Mouse (Mus musculus): ENCODE results near the gene Best2. TPM values are rescaled to one million over a fixed set of nuclear protein-coding genes. Genes with fewer than 3 reads are reported as not detected.
A peak's percentile ranks its signal among the peaks of the same experiment; 100 is the strongest.

Best2 gene
- 0.29 and 0.38 TPM in 2 replicates for polyA plus RNA-seq (2014; fragmentation: Nextera tagmentation; extraction: Ambion mirVana)

DNA sequence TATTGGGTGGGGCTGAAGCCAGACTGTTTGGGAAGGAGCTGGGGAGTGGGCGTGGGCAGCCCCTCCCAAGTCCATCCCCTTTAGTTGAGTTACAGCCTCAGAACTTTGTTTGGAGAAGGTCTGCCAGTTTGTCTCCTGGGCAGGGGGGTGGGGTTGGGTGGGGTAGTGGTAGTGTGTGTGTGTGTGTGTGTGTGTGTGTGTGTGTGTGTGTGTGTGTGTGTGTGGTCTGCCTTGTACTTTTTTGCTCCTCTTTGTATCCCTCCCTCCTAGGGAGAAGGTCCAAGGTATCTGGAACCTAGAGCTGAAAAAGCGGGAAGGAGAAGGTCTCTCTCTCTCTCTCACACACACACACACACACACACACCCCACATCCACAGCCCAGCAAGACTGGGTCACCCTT lies at the start of gene Best2:
TSS of gene Best2 (minus strand) at position 101 of the 400 bp plus-strand sequence.
- no peak within 1 kb of the TSS for H3K27ac ChIP-seq (ENCODE audit: low read length)
- H3K27me3 ChIP-seq (ENCODE audit: control insufficient read depth, insufficient read depth, low read length), result peaks cover 15% of the 10 kb centered on the region
- H3K9ac ChIP-seq (replicated peaks; ENCODE audit: low read depth, low read length), result no peak within 1 kb of the TSS; the same call in 1 of the 2 replicates
- peaks cover 4% of the 10 kb centered on the region; the same call in 1 of the 2 replicates for H3K4me1 ChIP-seq (ENCODE audit: control insufficient read depth, insufficient read depth, low read length)
- WGBS, result 46% methylated on average over 2 of the region's 2 CpGs
- H3K4me2 ChIP-seq (replicated peaks; ENCODE audit: low read depth, low read length), result peak within 1 kb of the TSS; percentile 47
- H3K36me3 ChIP-seq (ENCODE audit: control insufficient read depth, insufficient read depth, low read length), result peaks cover 14% of the 10 kb centered on the region
- no peak for ATAC-seq (ENCODE audit: insufficient number of reproducible peaks, insufficient read depth, low FRiP score, low read depth)
- H3K9me3 ChIP-seq (ENCODE audit: control insufficient read depth, low read depth, low read length), result no peaks in the 10 kb centered on the region
- peak within 1 kb of the TSS; percentile 12; the same call in 1 of the 2 replicates for H3K4me3 ChIP-seq (ENCODE audit: low read depth, low read length)

DNA sequence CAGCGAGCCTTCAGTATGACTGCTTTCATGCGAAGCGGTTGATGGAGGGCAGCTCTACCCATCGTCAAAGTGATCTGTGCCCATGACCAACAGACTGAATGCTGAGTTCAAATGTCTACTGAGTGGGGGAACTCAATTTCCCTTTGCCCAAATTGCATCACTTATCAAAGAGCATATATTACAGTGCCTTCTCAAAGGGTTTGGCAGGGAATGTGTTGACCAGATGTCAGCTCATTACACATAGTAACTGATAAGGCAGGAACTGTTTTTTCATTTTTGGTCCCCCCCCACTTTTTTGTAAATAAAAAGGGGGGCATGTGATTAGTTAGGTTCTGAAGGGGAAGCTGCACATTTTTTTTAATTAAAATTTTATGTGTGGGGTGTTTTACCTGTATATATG lies 48.3 kb upstream of the Best2 start:
- no peak overlapping the region for H3K27ac ChIP-seq (ENCODE audit: low read length)
- peaks cover 9% of the 10 kb centered on the region for H3K36me3 ChIP-seq (ENCODE audit: control insufficient read depth, insufficient read depth, low read length)
- 94% methylated on average over 4 of the region's 4 CpGs for WGBS

DNA sequence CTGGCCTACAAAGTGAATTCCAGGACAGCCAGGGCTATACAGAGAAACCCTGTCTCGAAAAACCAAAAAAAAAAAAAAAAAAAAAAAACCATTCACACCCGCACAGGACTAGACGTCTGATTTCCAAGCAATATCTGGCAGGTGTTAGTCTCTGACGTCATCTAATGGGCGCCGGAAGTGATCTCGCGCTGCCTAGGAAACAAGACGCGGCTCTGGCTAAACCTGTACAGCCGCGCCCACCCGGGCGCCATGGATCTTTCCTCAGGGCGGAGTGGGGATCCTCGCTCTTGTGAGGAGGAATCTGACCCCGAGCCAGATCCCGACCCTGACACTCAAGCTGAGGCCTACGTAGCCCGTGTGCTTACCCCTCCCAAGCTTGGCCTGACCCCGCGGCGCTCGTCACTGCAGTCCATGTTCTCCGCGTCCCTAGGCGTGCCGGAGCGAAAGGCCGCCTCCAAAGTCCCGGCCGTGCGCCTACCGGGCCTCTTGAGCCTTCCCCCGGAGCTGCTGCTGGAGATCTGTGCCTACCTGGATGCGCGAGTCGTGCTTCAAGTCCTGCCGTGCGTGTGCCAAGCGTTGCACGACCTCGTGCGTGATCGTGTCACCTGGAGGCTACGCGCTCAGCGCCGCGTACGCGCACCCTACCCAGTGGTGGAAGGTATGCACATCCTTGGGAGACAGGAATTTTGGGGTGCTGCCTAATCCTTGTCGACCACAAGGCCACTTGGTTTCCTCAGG lies 45.7 kb upstream of the Best2 start, which contains the start of gene Fbxw9:
TSS of gene Fbxw9 (plus strand) at position 177 of the 738 bp plus-strand sequence.
- Histone ChIP-seq H3K27ac (ENCODE audit: low read length) (no peak within 1 kb of the TSS), H3K9ac (replicated peaks; ENCODE audit: low read depth, low read length) (peak within 1 kb of the TSS; percentile 60; the same call in 1 of the 2 replicates), H3K4me3 (ENCODE audit: low read depth, low read length) (peak within 1 kb of the TSS; percentile 82), H3K27me3 (ENCODE audit: control insufficient read depth, insufficient read depth, low read length) (no peaks in the 10 kb centered on the region), H3K4me2 (replicated peaks; ENCODE audit: low read depth, low read length) (peak within 1 kb of the TSS; percentile 92), H3K36me3 (ENCODE audit: control insufficient read depth, insufficient read depth, low read length) (peaks cover 19% of the 10 kb centered on the region), H3K9me3 (ENCODE audit: control insufficient read depth, low read depth, low read length) (no peaks in the 10 kb centered on the region), H3K4me1 (ENCODE audit: control insufficient read depth, insufficient read depth, low read length) (no peaks in the 10 kb centered on the region)
- ATAC-seq (ENCODE audit: insufficient number of reproducible peaks, insufficient read depth, low FRiP score, low read depth), result peak; percentile 88
- under 1% methylated on average over 52 of the region's 53 CpGs for WGBS

More for the DNA sequence above, 48.3 kb upstream of the Best2 start:
- Histone ChIP-seq H3K4me2 (replicated peaks; ENCODE audit: low read depth, low read length) (no peak overlapping the region), H3K9ac (replicated peaks; ENCODE audit: low read depth, low read length) (no peak overlapping the region), H3K9me3 (ENCODE audit: control insufficient read depth, low read depth, low read length) (no peaks in the 10 kb centered on the region), H3K4me3 (ENCODE audit: low read depth, low read length) (no peak overlapping the region), H3K4me1 (ENCODE audit: control insufficient read depth, insufficient read depth, low read length) (no peaks in the 10 kb centered on the region), H3K27me3 (ENCODE audit: control insufficient read depth, insufficient read depth, low read length) (no peaks in the 10 kb centered on the region)
- no peak for ATAC-seq (ENCODE audit: insufficient number of reproducible peaks, insufficient read depth, low FRiP score, low read depth)

DNA sequence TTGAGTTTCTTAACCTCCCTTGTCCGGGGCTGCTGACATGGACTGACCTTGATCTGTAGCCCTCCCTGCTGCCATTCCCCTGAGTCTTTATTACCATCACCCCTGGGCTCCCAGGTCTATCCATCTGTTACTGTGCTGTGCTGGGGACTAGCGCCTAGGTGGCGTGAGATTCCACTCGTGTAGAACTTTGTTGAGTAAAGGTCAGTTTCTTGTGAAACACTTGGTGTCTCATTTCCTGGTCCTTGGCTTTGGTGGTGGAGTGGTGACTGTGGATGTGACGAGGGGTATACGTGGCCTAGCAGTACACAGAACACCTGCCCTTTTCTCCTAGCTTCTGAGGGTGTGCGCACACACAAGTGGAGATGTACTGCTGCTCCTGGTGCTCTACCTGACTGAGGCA lies 43.0 kb upstream of the Best2 start:
- no peak for ATAC-seq (ENCODE audit: insufficient number of reproducible peaks, insufficient read depth, low FRiP score, low read depth)
- Histone ChIP-seq H3K36me3 (ENCODE audit: control insufficient read depth, insufficient read depth, low read length) (peaks cover 46% of the 10 kb centered on the region), H3K4me2 (replicated peaks; ENCODE audit: low read depth, low read length) (no peak overlapping the region), H3K4me3 (ENCODE audit: low read depth, low read length) (no peak overlapping the region), H3K9ac (replicated peaks; ENCODE audit: low read depth, low read length) (no peak overlapping the region), H3K9me3 (ENCODE audit: control insufficient read depth, low read depth, low read length) (no peaks in the 10 kb centered on the region), H3K4me1 (ENCODE audit: control insufficient read depth, insufficient read depth, low read length) (no peaks in the 10 kb centered on the region), H3K27ac (ENCODE audit: low read length) (no peak overlapping the region), H3K27me3 (ENCODE audit: control insufficient read depth, insufficient read depth, low read length) (no peaks in the 10 kb centered on the region)
- WGBS, result 86% methylated on average over 7 of the region's 7 CpGs

DNA sequence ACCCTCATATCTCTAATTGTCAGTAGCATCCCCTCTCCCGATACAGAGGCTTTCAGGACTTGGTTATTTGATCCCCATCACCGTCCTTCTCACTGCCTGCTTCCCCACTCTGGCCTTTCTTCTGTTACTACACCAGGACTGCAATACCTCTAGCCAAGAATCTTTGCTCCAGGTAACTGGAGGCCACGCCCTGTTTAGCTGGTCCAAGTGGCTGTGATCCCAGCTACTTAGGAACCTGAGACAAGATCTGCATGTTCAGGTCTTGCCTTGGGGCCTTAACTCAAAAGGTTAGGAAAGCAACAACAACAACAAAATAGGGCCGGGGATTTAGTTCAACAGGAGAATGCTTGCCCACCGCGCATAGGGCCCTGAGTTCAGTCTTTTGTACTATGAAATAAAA lies 29.3 kb upstream of the Best2 start:
- Histone ChIP-seq H3K27ac (ENCODE audit: low read length) (no peak overlapping the region), H3K4me3 (ENCODE audit: low read depth, low read length) (no peak overlapping the region), H3K27me3 (ENCODE audit: control insufficient read depth, insufficient read depth, low read length) (no peaks in the 10 kb centered on the region), H3K9ac (replicated peaks; ENCODE audit: low read depth, low read length) (no peak overlapping the region), H3K4me1 (ENCODE audit: control insufficient read depth, insufficient read depth, low read length) (peaks cover 5% of the 10 kb centered on the region; the same call in 1 of the 2 replicates), H3K9me3 (ENCODE audit: control insufficient read depth, low read depth, low read length) (no peaks in the 10 kb centered on the region), H3K36me3 (ENCODE audit: control insufficient read depth, insufficient read depth, low read length) (peaks cover 71% of the 10 kb centered on the region), H3K4me2 (replicated peaks; ENCODE audit: low read depth, low read length) (no peak overlapping the region)
- no peak for ATAC-seq (ENCODE audit: insufficient number of reproducible peaks, insufficient read depth, low FRiP score, low read depth)
- 92% methylated on average over 6 of the region's 6 CpGs for WGBS

DNA sequence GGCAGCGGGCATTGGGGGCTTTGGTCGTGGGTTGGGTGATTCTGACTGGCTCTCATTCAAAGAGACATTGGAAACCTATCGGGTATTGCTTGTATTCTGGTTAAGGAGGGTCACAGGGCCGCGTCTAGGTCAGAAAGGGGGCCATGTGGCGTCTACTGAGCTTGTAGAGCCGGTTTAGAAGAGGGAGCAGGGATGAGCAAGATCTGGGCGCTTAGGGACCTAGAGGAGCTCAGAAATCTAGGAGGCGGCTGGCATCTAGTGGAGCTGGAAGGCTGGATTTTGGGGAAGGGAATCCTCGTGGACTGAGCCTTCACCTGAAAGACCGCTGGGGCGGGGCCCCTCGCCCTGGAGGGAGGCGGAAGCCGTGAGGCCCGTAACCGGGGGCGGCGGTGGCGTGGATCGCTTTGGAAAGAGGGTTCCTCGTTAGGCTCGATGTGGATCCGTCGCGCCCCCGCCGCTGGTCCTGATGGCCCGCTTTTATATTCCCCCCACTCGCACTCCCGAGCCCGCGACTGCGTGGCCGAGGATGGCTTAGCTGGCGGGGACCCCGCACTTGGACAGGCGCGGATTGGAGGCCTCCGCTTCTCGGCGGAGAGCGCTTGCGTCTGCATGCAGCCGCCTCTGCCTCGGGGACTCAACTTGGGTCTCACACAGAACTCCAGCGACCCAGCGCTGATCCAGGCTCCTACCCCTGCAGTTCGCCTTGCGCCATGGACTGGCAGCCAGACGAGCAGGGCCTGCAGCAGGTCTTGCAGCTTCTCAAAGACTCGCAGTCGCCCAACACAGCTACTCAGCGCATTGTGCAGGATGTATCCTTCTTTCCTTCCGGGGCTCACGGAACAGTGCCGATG lies 23.6 kb upstream of the Best2 start:
- H3K27ac ChIP-seq (ENCODE audit: low read length), result peak overlapping the region; percentile 99
- under 1% methylated on average over 54 of the region's 57 CpGs for WGBS
- peak overlapping the region; percentile 84 for H3K4me3 ChIP-seq (ENCODE audit: low read depth, low read length)
- H3K9me3 ChIP-seq (ENCODE audit: control insufficient read depth, low read depth, low read length), result no peaks in the 10 kb centered on the region
- H3K27me3 ChIP-seq (ENCODE audit: control insufficient read depth, insufficient read depth, low read length), result no peaks in the 10 kb centered on the region
- H3K4me2 ChIP-seq (replicated peaks; ENCODE audit: low read depth, low read length), result peak overlapping the region; percentile 86
- H3K4me1 ChIP-seq (ENCODE audit: control insufficient read depth, insufficient read depth, low read length), result peaks cover 17% of the 10 kb centered on the region
- H3K36me3 ChIP-seq (ENCODE audit: control insufficient read depth, insufficient read depth, low read length), result peaks cover 27% of the 10 kb centered on the region
- ATAC-seq (ENCODE audit: insufficient number of reproducible peaks, insufficient read depth, low FRiP score, low read depth), result no peak; the same call in 1 of the 2 replicates
- peak overlapping the region; percentile 87 for H3K9ac ChIP-seq (replicated peaks; ENCODE audit: low read depth, low read length)

DNA sequence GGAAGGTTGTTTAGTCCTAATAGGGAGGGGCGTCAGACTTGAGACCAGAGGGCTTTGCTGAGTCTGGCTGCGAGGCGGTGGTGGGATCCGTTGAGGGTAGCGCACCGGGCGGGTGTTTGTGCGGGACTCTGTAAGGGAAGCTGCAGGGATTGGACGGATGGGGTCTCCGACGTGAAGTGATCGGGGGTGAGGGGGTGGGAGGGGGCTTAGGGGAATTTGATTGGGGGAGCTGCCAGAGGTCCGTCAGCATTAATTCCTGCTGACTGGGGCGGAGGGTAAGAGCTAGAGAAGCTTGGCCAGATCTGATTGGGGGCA lies 23.0 kb upstream of the Best2 start:
- Histone ChIP-seq H3K36me3 (ENCODE audit: control insufficient read depth, insufficient read depth, low read length) (peaks cover 31% of the 10 kb centered on the region), H3K27ac (ENCODE audit: low read length) (peak overlapping the region; percentile 99), H3K9ac (replicated peaks; ENCODE audit: low read depth, low read length) (peak overlapping the region; percentile 87), H3K4me2 (replicated peaks; ENCODE audit: low read depth, low read length) (peak overlapping the region; percentile 86), H3K9me3 (ENCODE audit: control insufficient read depth, low read depth, low read length) (no peaks in the 10 kb centered on the region), H3K4me1 (ENCODE audit: control insufficient read depth, insufficient read depth, low read length) (peaks cover 17% of the 10 kb centered on the region), H3K4me3 (ENCODE audit: low read depth, low read length) (peak overlapping the region; percentile 84), H3K27me3 (ENCODE audit: control insufficient read depth, insufficient read depth, low read length) (no peaks in the 10 kb centered on the region)
- WGBS, result under 1% methylated on average over 14 of the region's 14 CpGs
- ATAC-seq (ENCODE audit: insufficient number of reproducible peaks, insufficient read depth, low FRiP score, low read depth), result peak; percentile 56

DNA sequence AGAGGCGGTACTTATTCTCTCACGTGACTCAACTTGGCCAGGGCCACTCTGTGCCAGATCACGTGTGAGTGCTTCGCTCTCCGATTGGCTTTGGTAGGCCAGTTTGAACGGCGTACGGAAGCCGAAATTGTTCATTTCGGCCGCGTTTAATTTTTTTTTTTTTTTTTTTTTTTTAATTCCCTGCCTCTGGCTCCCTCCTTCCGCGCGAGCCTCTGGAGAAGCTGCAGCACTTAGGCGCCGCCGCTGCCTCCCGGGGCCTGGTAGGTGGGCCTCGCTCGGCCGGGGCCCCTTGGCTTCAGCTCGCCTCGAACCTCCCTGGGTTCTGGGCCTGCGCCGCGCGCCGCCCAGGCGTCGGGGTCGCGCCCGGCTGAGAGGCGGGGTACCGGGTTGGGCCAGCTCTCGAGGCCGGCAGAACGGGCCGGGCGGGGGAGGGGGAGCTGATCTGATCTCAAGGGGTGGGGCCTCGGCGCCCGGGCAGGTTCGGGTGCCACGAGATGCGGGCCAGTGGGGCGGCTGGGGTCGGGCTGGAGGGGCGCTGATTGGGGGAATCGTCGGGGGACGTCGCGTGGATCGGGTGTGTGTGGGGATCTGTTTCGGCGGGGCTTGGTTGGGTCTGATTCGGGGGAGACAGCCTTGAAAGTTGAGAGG lies 22.5 kb upstream of the Best2 start, which contains the start of gene Tnpo2:
TSS of gene Tnpo2 (plus strand) at position 198 of the 648 bp plus-strand sequence.
- Histone ChIP-seq H3K27me3 (ENCODE audit: control insufficient read depth, insufficient read depth, low read length) (no peaks in the 10 kb centered on the region), H3K27ac (ENCODE audit: low read length) (peak within 1 kb of the TSS; percentile 99), H3K4me2 (replicated peaks; ENCODE audit: low read depth, low read length) (peak within 1 kb of the TSS; percentile 96), H3K4me3 (ENCODE audit: low read depth, low read length) (peak within 1 kb of the TSS; percentile 84), H3K36me3 (ENCODE audit: control insufficient read depth, insufficient read depth, low read length) (peaks cover 36% of the 10 kb centered on the region), H3K9ac (replicated peaks; ENCODE audit: low read depth, low read length) (peak within 1 kb of the TSS; percentile 87), H3K9me3 (ENCODE audit: control insufficient read depth, low read depth, low read length) (no peaks in the 10 kb centered on the region), H3K4me1 (ENCODE audit: control insufficient read depth, insufficient read depth, low read length) (peaks cover 17% of the 10 kb centered on the region)
- ATAC-seq (ENCODE audit: insufficient number of reproducible peaks, insufficient read depth, low FRiP score, low read depth), result peak; percentile 92
- under 1% methylated on average over 59 of the region's 59 CpGs for WGBS

Data from stomach, embryonic 14.5 days (tissue).